ENCODE assay signal across 8 mouse cellular contexts in the genomic region with DNA sequence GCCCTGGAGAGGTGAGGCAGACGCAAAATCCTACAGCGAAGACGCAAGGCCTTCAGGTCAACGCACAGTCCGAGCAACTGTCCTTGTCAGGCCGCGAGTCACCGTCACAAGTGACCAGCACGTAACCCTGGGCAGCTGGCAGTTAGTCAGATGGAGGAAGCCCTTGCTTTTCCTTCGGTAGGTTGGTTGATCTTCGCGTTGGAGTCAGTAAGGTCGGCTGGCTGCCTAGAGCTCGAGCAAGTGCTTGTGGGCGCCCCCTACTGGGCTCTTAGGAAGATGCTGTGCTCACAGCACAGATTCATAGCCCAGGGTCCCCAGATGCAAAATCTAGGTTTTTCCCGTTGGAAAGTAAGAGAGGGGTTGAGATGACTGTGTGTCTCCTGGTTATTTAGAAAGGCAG. TPM values are rescaled to one million over a fixed set of nuclear protein-coding genes. Genes with fewer than 3 reads are reported as not detected.
DNase-seq lines count a peak whose midpoint lies in the region; ATAC-seq lines count a peak whose summit lies in the region.

No protein-coding gene starts in this region.

- no peak overlapping the region for H3K4me3 ChIP-seq in limb, embryonic 13.5 days
- H3K4me3 ChIP-seq in midbrain, embryonic 16.5 days (ENCODE audit: low read depth, low read length) = no peak overlapping the region

- H3K9ac ChIP-seq in limb, embryonic 13.5 days = no peak overlapping the region
- H3K9ac ChIP-seq in midbrain, embryonic 16.5 days (ENCODE audit: low read depth, low read length) = no peak overlapping the region

- H3K36me3 ChIP-seq in limb, embryonic 13.5 days = no peaks in the 10 kb centered on the region
- H3K36me3 ChIP-seq in midbrain, embryonic 16.5 days (ENCODE audit: control insufficient read depth, insufficient read depth, low read length) = no peaks in the 10 kb centered on the region

- no peaks in the 10 kb centered on the region for H3K9me3 ChIP-seq in limb, embryonic 13.5 days
- H3K9me3 ChIP-seq in midbrain, embryonic 16.5 days (replicated peaks; ENCODE audit: control insufficient read depth, low read length, poor library complexity, severe bottlenecking) = no peaks in the 10 kb centered on the region

- peak overlapping the region; percentile 25; the same call in 1 of the 2 replicates for H3K4me2 ChIP-seq in limb, embryonic 13.5 days (replicated peaks)
- H3K4me2 ChIP-seq in midbrain, embryonic 16.5 days (ENCODE audit: low read length) = peak overlapping the region; percentile 18; the same call in 1 of the 2 replicates

- ATAC-seq in limb, embryonic 13.5 days (ENCODE audit: low FRiP score, low read depth) = no peak
- ATAC-seq in midbrain, embryonic 16.5 days = no peak

- no peak overlapping the region for H3K27ac ChIP-seq in limb, embryonic 13.5 days
- H3K27ac ChIP-seq in midbrain, embryonic 16.5 days (ENCODE audit: low read length) = no peak overlapping the region

- no peaks in the 10 kb centered on the region for H3K4me1 ChIP-seq in limb, embryonic 13.5 days
- H3K4me1 ChIP-seq in midbrain, embryonic 16.5 days (ENCODE audit: control insufficient read depth, insufficient read depth, low read length) = peaks cover 6% of the 10 kb centered on the region

- peaks cover 26% of the 10 kb centered on the region for H3K27me3 ChIP-seq in limb, embryonic 13.5 days
- H3K27me3 ChIP-seq in midbrain, embryonic 16.5 days (ENCODE audit: control insufficient read depth, insufficient read depth, low read depth, low read length) = no peaks in the 10 kb centered on the region

- 13% methylated on average over 16 of the region's 16 CpGs for WGBS in limb, embryonic 13.5 days
- WGBS in midbrain, embryonic 16.5 days = 14% methylated on average over 16 of the region's 16 CpGs

- peak; percentile 80 for DNase-seq in 416B (ENCODE audit: low read depth)
- DNase-seq in adrenal gland, adult 18-20 months (ENCODE audit: low spot score in 2 of 2) = peak; percentile 66 to 73
- peak; percentile 88 for DNase-seq in embryo, embryonic 11 days
- DNase-seq in heart, adult 8-10 months (ENCODE audit: low spot score) = peak; percentile 43
- DNase-seq in kidney, adult 18-20 months = peak; percentile 77
- DNase-seq in spleen, postnatal 10 days (ENCODE audit: low spot score in 2 of 2) = peak; percentile 33 to 76

RNA-seq across cellular contexts. Expression of gene Trim67, which starts 17.2 kb away (rescaled TPM):
- total RNA-seq in adrenal gland, adult 18-20 months (2021) = 1 to 10 TPM; 1.1 to 2.2 TPM
- total RNA-seq in heart, adult 8-10 months (2022) = under 1 TPM; 0.22 to 0.82 (median 0.50) TPM
- polyA plus RNA-seq in limb, embryonic 13.5 days (2015; fragmentation: Nextera tagmentation; extraction: Ambion mirVana) = 0.03 and 0.06 TPM in 2 replicates
- 28.0 and 29.5 TPM in 2 replicates for polyA plus RNA-seq in midbrain, embryonic 16.5 days (2015; fragmentation: Nextera tagmentation; extraction: Ambion mirVana)

RNA-seq across cellular contexts. Expression of gene Fam89a, which starts 24.1 kb away (rescaled TPM):
- under 1 TPM in 1 of 2 experiments, not detected in 1; 0.90 TPM for total RNA-seq in adrenal gland, adult 18-20 months (2021)
- total RNA-seq in heart, adult 8-10 months (2022) = 1 to 10 TPM in 3 of 4 experiments, under 1 TPM in 1; 0.72 to 1.5 (median 1.4) TPM
- polyA plus RNA-seq in limb, embryonic 13.5 days (2015; fragmentation: Nextera tagmentation; extraction: Ambion mirVana) = 3.2 and 3.7 TPM in 2 replicates
- 0.26 and 0.40 TPM in 2 replicates for polyA plus RNA-seq in midbrain, embryonic 16.5 days (2015; fragmentation: Nextera tagmentation; extraction: Ambion mirVana)

RNA-seq across cellular contexts. Expression of gene Arv1, which starts 53.8 kb away (rescaled TPM):
- total RNA-seq in adrenal gland, adult 18-20 months (2021) = 1 to 10 TPM; 9.2 to 9.4 TPM
- total RNA-seq in heart, adult 8-10 months (2022) = 1 to 10 TPM; 3.6 to 6.0 (median 3.9) TPM
- polyA plus RNA-seq in limb, embryonic 13.5 days (2015; fragmentation: Nextera tagmentation; extraction: Ambion mirVana) = 26.0 and 26.6 TPM in 2 replicates
- polyA plus RNA-seq in midbrain, embryonic 16.5 days (2015; fragmentation: Nextera tagmentation; extraction: Ambion mirVana) = 34.8 and 36.0 TPM in 2 replicates

RNA-seq across cellular contexts. Expression of gene Ttc13, which starts 53.9 kb away (rescaled TPM):
- 10 to 100 TPM; 33.0 to 44.0 TPM for total RNA-seq in adrenal gland, adult 18-20 months (2021)
- 10 to 100 TPM; 13.4 to 18.6 (median 14.7) TPM for total RNA-seq in heart, adult 8-10 months (2022)
- 40.3 and 44.3 TPM in 2 replicates for polyA plus RNA-seq in limb, embryonic 13.5 days (2015; fragmentation: Nextera tagmentation; extraction: Ambion mirVana)
- polyA plus RNA-seq in midbrain, embryonic 16.5 days (2015; fragmentation: Nextera tagmentation; extraction: Ambion mirVana) = 64.6 and 66.2 TPM in 2 replicates
